Mouse (Mus musculus): ENCODE results near the gene Tenm3.

Gene Tenm3

DNA sequence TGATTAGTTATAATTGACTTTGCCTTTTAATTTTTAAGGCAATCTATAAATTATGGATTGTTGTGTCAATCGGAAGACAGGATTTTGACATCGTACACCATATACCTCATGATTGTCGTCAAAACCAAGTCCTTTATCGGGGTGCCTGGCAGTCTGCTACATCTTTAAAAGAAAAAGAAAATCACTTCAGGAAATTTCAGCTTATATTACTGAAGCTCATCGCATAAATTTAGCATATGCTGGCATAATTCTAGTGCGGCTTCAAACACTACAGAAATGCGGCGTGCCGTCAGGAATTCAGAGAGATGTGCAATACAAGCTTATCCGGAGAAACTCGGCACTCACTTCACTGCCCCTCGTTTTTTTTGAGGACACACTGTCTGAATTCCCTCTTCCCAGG, 332.2 kb downstream of the Tenm3 start:
- DNase-seq, result no peak

DNA sequence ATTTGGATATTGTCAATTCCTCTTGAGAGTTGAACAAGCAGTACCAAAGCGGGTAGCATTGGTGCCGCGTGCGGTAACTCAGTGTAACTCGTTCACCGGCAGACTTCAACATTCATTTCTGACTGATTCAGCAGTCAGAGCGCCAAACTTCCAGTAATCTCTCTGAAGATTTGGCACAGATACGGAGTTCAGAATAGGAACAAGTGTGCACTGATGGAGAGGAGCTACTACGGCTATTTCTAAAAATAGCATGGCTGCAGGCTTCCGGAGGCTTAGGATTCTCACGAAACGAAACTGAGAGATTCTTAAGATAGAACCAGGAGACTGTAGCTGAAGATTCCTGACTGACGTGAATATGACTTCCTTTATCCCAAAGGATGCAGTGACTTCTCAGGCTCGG, 332.6 kb downstream of the Tenm3 start:
- DNase-seq, result no peak

DNA sequence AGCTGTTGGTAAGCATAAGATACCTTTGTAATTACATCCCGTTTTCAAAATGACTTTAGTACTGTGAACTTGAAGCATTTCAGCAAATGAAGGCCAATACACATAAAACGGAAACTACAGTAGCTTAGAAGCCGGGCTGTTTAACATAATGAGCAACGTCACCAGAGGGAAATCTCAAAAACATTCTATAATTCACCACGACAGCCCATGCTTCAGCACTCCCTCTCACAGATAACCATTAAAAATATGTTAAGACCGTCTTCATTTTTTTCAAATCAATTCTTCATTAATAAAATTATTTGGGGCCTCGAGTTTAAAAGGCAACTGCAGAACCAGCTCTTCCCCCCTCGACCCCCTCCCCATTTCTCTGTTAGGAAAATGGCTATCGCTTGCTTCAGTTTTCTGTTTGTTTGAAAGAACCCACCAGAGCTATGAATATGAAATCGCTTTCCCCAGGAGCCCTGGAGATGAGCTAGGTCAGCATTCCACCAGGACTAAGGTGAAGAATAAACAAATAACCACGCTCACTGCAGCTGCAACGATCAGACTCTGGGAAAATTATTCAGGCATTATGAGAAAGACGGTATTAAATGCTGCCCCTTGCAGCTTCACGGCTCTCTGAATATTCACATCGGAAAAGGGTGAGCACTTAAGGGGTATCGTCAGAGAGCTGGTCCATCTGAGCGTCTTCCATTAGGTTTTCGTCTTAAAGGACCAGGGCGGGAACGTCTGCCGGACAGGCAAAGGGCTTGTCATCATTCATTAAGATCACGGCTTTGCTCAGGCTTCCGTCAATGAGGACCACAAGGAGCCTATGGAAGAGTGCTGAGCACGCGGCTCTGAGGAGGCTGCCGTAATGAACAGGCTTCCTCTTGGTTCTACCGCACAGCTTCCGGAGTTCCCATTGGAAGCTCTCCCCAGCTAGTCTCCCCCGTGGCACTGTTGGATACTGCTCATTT, 334.8 kb downstream of the Tenm3 start:
- DNase-seq, result no peak

GRCm38 (mm10) chr8:48507719-48508501, 335.8 kb downstream of the Tenm3 start:
- no peak for DNase-seq

- no peak for DNase-seq
Observed at GRCm38 (mm10) chr8:48492491-48492890, 351.3 kb downstream of the Tenm3 start.

DNA sequence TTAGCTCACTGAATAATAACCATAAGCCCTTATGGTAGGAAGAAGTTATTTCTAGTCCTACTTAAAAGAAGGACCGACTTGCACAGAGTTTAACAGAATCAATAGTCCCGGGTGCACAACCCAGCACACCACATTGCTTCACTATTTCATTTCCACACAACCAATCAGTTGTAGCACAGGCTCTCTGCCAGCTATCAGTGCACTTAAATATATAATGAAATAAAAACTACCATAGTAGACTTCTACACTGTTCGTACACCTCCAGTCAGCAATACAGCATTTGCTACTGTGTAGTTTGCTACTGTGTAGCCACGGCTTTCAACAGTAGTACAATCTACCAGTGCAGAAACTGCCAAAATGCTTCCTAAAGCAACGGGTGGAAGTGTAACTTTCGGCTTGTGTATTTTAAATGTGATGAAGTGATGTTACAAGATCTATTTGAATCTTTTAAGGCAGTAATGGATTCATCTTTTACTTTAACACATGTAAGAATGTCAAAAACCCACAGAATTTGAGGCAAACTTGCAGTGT, 353.1 kb downstream of the Tenm3 start:
- no peak for DNase-seq

DNA sequence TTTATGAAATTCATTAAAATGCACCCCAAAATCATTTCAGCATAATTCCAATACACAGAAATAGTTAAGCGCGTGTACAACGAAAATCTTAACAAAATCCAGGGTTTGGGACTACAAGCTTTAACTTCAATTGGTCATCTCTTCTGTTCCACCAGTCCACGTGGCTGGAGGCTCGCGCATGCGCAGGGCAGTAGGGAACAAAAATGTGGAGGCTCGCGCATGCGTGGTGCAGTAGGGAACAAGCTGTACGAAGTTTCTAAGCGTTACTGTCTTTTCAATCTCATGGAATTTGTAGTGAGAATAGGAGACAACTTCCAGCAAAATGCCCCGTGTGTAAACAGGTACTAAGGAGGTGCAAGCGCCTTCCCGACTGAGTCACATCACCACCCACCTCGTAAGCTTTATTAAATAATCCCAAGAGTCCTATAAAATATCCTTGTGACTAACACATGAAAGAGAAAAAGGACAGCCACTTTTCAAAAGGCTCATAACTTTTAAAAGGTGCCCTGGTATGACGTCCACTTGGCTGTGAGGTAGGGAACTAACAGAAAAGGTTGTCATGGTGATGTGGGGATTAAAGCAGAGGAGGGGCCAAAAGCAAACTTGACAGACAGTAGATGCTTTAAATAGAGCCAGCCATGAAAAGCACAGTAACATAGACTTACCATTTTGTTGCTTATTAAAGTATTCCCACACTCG, 353.7 kb downstream of the Tenm3 start:
- DNase-seq, result no peak

DNA sequence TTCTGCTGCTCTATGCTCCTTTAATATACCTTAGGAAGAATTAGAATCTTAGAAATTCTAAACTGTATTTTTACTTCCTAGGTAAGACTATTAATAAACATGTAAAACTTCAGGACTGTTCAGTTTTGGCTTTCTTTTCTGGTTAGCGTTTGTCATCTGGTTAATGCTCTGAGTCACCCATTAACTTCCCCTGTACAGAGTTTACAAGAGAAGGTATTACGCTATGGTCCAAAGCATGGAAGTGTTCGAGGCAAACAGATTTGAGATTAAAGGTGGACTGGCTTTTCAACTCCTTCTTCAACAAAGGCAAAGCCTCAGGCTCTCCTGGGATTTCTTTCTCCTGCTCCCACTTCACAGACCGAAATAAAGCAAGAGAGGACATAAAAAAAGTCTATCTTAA, 354.3 kb downstream of the Tenm3 start:
- DNase-seq, result no peak

- DNase-seq, result no peak
Observed at GRCm38 (mm10) chr8:48488809-48489208, 354.9 kb downstream of the Tenm3 start.

DNA sequence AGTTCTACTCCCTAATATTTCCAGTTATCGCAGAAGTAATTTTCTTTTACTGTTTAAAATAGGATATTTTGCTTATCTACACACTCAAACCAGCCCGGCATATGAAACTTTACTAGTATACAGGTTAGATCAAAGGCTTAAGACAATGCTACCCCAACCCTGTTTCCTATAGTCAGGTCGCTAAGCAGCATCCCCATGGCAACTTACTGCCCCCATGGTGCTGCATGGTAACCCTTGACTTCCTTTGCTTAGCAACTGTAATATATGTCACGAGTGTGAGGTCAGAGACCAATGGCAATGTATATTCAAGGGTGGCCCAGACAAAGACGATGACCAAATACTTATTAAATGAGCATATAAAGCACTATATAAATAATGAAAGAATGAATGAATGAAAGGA, 359.6 kb downstream of the Tenm3 start:
- no peak for DNase-seq

DNA sequence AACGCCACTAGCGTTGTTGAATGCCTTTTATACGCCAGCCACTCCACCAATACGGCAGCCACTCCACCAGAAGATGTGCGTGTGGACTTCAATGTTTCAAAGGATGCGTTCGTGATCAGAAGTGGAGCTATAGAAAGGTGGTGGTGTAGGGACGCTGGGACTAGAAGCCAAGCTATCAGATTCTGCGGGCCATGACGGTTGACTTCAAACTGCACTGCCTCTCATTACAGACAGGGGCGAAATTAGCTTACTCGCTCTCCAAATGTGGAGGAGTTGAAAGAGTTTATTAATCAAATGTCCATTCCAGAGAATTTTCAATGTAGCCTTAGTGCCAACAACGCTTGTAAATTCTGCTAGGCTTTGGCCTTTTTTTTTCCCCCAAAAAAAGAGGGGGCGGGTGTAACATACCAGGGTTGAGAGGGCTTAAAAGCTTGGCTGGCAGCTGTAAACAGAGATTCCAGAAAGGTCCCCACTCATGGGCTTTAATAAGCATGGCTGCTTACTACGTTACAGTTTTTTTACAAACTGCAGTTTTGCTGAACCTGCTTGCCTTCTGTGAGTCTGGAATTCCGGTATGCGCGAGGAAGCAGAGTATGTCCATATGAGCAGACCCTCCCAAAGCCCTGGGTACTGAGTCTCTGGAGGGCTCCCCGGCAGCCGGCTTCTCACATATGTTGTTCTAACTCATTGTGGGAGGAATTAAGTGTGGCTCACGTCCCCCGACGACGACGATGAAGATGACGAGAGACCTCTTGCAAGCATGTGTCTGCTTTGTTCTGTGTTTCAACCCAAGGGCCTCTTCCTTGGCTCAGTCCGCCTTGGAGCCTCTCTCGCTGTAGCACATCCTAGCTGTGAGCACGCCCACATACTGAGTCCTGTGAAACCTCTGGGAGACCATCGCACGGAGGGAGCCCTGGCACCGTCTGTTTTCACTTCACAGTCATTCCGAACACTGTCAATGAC, 361.8 kb downstream of the Tenm3 start:
- DNase-seq, result no peak

DNA sequence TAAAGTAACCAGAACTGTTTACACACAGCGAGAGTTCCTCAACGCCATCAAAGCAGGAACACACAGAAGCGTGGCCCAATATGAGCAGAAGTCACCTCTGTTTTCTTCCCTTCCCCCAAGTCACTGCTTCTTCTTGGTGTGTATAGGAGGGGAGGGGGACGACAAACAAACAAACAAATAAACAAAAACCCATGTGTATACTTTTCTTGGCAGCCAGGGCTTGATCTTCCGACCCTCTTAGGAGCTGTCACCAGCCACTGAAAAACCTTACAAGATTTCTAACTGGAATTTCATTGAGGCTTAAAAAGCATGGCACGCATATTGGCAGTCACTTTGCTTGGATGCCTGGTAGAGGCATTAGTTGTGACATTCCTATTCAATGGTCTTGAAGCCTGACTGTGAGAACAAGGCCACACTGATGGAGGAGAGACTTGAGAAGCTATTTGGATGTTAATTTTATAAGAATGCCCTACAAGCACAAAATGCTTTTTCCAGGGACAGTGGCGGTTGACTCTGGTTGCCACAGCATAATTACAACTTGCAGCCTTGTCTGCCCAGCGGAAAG, 366.3 kb downstream of the Tenm3 start:
- DNase-seq, result no peak

GRCm38 (mm10) chr8:48476896-48477295, 366.9 kb downstream of the Tenm3 start:
- DNase-seq, result no peak

DNA sequence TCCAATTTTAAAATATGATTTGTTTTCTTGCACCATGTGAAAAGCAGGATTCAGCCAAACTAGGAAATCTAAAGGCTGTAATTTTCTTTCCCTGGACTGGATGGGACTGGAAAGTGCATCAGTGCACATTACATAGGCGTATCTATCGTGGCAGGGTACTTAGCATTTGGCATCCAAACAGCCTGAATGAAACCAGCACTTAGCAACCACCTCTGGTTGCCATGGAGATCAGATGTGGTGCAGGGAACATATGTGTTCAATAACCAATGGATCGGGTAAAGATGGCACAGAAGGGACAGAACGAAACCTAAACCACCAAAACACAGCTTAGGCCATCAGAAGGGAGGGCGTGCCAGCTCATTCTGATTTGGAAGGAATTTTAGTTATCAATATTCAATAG, 376.1 kb downstream of the Tenm3 start:
- no peak for DNase-seq

DNA sequence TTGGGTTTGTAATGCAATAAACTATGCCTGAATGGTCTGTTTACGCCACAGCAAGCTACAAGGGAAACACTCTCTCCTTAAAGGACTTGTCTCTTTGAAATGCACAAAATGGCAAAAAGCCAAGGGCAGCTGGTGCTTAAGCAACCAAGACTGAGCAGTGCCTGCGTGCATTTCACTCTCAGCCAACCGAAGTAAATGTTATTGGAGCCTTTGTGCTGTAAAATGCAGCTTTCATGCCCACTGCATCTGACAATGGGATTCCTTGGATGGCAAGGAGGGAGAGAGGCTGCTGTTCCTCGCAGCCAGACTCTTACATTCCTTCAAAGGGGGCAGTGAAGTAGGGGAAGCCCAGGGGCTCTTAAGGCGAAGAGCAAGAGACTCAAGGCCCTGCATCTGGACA, 385.4 kb downstream of the Tenm3 start:
- no peak for DNase-seq

GRCm38 (mm10) chr8:48456328-48457124, 387.2 kb downstream of the Tenm3 start:
- no peak for DNase-seq

DNA sequence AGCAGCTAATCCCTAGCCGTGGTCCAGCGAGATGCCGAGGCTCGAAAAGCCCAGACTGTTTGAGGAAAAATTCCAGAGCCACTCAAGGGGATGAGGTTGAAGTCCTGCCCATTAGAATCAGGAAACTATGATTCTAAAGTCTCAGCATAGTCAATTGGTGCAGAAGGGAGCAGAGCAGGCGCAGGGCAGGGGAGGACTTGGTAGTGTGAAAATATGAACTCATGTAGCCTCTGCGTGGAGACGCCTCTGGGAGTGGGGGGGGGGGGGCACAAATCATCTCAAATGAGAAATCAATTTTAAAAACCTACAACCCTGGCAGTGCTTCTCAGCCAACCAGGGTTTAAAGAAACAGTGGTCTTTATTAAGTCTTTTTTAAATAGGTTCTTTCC, 392.5 kb downstream of the Tenm3 start:
- DNase-seq, result no peak

GRCm38 (mm10) chr8:48450397-48451246, 393.1 kb downstream of the Tenm3 start:
- no peak for DNase-seq

- DNase-seq, result no peak
Observed at GRCm38 (mm10) chr8:48449625-48450024, 394.1 kb downstream of the Tenm3 start.

DNA sequence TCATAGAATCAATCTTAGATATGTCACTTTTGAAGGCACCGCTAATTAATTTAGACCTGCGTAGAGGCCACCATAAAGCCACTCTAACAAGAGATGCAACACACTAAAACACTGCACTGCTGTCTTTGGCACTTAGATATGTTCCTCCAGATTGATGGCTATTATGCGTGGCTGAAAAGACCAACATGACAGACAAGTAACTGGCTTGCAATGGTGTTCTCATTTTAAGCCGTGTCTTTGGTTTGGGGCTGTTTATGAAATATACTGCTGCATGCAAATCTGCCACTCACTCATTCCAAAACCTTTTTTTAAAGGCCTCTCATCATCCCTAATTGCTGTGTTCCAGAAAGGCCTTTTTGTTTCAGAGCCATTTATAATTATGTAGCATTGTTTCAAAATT, 398.1 kb downstream of the Tenm3 start:
- no peak for DNase-seq

Data from thymus, postnatal 14 days (tissue).